Mouse (Mus musculus): ENCODE results near the gene Tenm2.

The Tenm2 gene

GRCm38 (mm10) chr11:35974632-35975450, 1260.9 kb downstream of the Tenm2 start:
- DNase-seq = no peak

GRCm38 (mm10) chr11:35973135-35973534, 1262.6 kb downstream of the Tenm2 start:
- peak in 1 of 2 experiments; percentile 16 for DNase-seq

- no peak for DNase-seq
Observed at GRCm38 (mm10) chr11:35972270-35972931, 1263.4 kb downstream of the Tenm2 start.

GRCm38 (mm10) chr11:35970806-35971705, 1264.7 kb downstream of the Tenm2 start:
- DNase-seq = peak; percentile 57 to 78

- DNase-seq = no peak
Observed at GRCm38 (mm10) chr11:35968291-35968690, 1267.5 kb downstream of the Tenm2 start.

GRCm38 (mm10) chr11:35963981-35964549, 1271.7 kb downstream of the Tenm2 start:
- DNase-seq = no peak

GRCm38 (mm10) chr11:35963554-35963953, 1272.2 kb downstream of the Tenm2 start:
- peak; percentile 27 to 68 for DNase-seq

GRCm38 (mm10) chr11:35962431-35962830, 1273.3 kb downstream of the Tenm2 start:
- no peak for DNase-seq

GRCm38 (mm10) chr11:35959270-35959669, 1276.5 kb downstream of the Tenm2 start:
- DNase-seq = no peak
